9 mouse cellular contexts compared by ENCODE assay signal in the genomic region with DNA sequence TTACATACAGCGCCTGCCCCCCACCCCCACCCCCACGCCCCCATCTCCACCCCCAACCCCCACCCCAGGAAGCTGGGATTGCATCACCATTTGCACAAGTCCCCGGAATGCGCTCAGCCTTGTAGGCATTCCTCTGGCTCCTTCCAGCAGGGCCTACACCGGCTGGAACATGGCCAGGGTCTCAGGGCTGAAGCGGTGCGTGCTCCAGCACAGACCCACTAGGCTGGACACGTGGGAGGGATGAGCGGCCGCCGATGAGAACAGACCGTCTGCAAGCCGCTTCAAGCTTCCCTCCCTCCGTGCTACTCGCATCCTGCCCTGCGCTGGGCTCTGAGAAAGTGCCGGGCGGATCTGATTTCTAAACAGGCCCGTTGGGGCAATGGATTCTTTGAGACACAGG. TPM values are rescaled to one million over a fixed set of nuclear protein-coding genes. Genes with fewer than 3 reads are reported as not detected.
DNase-seq lines count a peak whose midpoint lies in the region; ATAC-seq lines count a peak whose summit lies in the region.
"Had no signal": no experiment of that assay in that cellular context is flagged by ENCODE, and none has a peak within 500 bp of the region (broad histone marks: within the 10 kb centered on the region; RNA-seq: fewer than 3 reads in every experiment).

No protein-coding gene starts in this region.

- no peaks in the 10 kb centered on the region for H3K9me3 ChIP-seq in intestine, embryonic 16.5 days (ENCODE audit: control insufficient read depth, low read length)
- H3K9me3 ChIP-seq in liver, embryonic 15.5 days (replicated peaks) = no peaks in the 10 kb centered on the region
- no peaks in the 10 kb centered on the region for H3K9me3 ChIP-seq in neural tube, embryonic 11.5 days (ENCODE audit: control insufficient read depth, low read length)

- H3K4me2 ChIP-seq in intestine, embryonic 16.5 days (ENCODE audit: low read depth, low read length) = peak overlapping the region; percentile 9; the same call in 1 of the 2 replicates
- peak overlapping the region; percentile 48; the same call in 1 of the 2 replicates for H3K4me2 ChIP-seq in liver, embryonic 15.5 days
- H3K4me2 ChIP-seq in neural tube, embryonic 11.5 days (ENCODE audit: low read depth) = peak overlapping the region; percentile 26; the same call in 1 of the 2 replicates

- DNase-seq in adrenal gland, adult (ENCODE audit: inconsistent age in 2 of 2, low spot score in 1 of 2) = peak; percentile 90 to 91
- DNase-seq in cerebellum, postnatal 36 days = peak; percentile 58 to 70
- DNase-seq in gastrocnemius, postnatal 4 days (ENCODE audit: low spot score in 2 of 2) = peak; percentile 61 to 79
- DNase-seq in neural tube, embryonic 11.5 days (ENCODE audit: low spot score) = peak; percentile 43
- DNase-seq in spleen, postnatal 36 days (ENCODE audit: low spot score in 2 of 2) = no peak
- no peak for DNase-seq in T-cell, adult 2 months (ENCODE audit: low spot score)

- H3K9ac ChIP-seq in intestine, embryonic 16.5 days (ENCODE audit: low read depth, low read length) = no peak overlapping the region
- no peak overlapping the region for H3K9ac ChIP-seq in liver, embryonic 15.5 days
- H3K9ac ChIP-seq in neural tube, embryonic 11.5 days (ENCODE audit: low read length) = 0 out of 2 replicates have a peak overlapping the region, but pooled peaks have one; percentile 11

- 0 out of 2 replicates have a peak overlapping the region, but pooled peaks have one; percentile 9 for H3K4me3 ChIP-seq in intestine, embryonic 16.5 days (ENCODE audit: low read length)
- 0 out of 2 replicates have a peak overlapping the region, but pooled peaks have one; percentile 8 for H3K4me3 ChIP-seq in liver, embryonic 15.5 days (replicated peaks)
- no peak overlapping the region for H3K4me3 ChIP-seq in neural tube, embryonic 11.5 days (ENCODE audit: low read depth, low read length)

- peaks cover 11% of the 10 kb centered on the region for H3K27me3 ChIP-seq in intestine, embryonic 16.5 days (replicated peaks; ENCODE audit: control insufficient read depth, insufficient read depth, low read length)
- H3K27me3 ChIP-seq in liver, embryonic 15.5 days = peaks cover 73% of the 10 kb centered on the region
- H3K27me3 ChIP-seq in neural tube, embryonic 11.5 days (ENCODE audit: control insufficient read depth, insufficient read depth, low read length) = no peaks in the 10 kb centered on the region

- peaks cover 8% of the 10 kb centered on the region; the same call in 1 of the 2 replicates for H3K4me1 ChIP-seq in intestine, embryonic 16.5 days (ENCODE audit: control insufficient read depth, insufficient read depth, low read length)
- peaks cover 17% of the 10 kb centered on the region for H3K4me1 ChIP-seq in liver, embryonic 15.5 days (replicated peaks)
- H3K4me1 ChIP-seq in neural tube, embryonic 11.5 days (ENCODE audit: control insufficient read depth, insufficient read depth, low read length) = no peaks in the 10 kb centered on the region

- H3K27ac ChIP-seq in intestine, embryonic 16.5 days (ENCODE audit: low read length) = no peak overlapping the region
- no peak overlapping the region for H3K27ac ChIP-seq in liver, embryonic 15.5 days (replicated peaks)
- no peak overlapping the region for H3K27ac ChIP-seq in neural tube, embryonic 11.5 days (ENCODE audit: low read depth, low read length)

- H3K36me3 ChIP-seq in intestine, embryonic 16.5 days (ENCODE audit: control insufficient read depth, insufficient read depth, low read length) = no peaks in the 10 kb centered on the region
- peaks cover 19% of the 10 kb centered on the region for H3K36me3 ChIP-seq in liver, embryonic 15.5 days (replicated peaks)
- no peaks in the 10 kb centered on the region for H3K36me3 ChIP-seq in neural tube, embryonic 11.5 days (ENCODE audit: control insufficient read depth, insufficient read depth, low read length)

- peak; percentile 70 for ATAC-seq in intestine, embryonic 16.5 days
- 0 out of 2 replicates have a peak, but pooled peaks have one; percentile 29 for ATAC-seq in liver, embryonic 15.5 days (ENCODE audit: insufficient read depth)
- no peak for ATAC-seq in neural tube, embryonic 11.5 days (ENCODE audit: insufficient read depth, low FRiP score, low TSS enrichment)

- whole genome bisulfite sequencing in intestine, embryonic 16.5 days = 4% methylated on average over 18 of the region's 19 CpGs
- WGBS in liver, embryonic 15.5 days (ENCODE audit: insufficient replicate concordance) = 8% methylated on average over 19 of the region's 19 CpGs
- WGBS in neural tube, embryonic 11.5 days = 5% methylated on average over 17 of the region's 19 CpGs

RNA-seq across cellular contexts. Expression of a gene that starts 18.2 kb away (rescaled TPM):
- 1 to 10 TPM; 3.9 to 4.1 TPM for total RNA-seq in gastrocnemius, postnatal 4 days (2021)
- 12.5 and 13.0 TPM in 2 replicates for polyA plus RNA-seq in intestine, embryonic 16.5 days (2015; fragmentation: Nextera tagmentation; extraction: Ambion mirVana)
- 8.2 and 10.5 TPM in 2 replicates for polyA plus RNA-seq in liver, embryonic 15.5 days (2015; fragmentation: Nextera tagmentation; extraction: Ambion mirVana)
- polyA plus RNA-seq in neural tube, embryonic 11.5 days (2014; fragmentation: Nextera tagmentation; extraction: Ambion mirVana) = 10.5 TPM in 2 replicates

RNA-seq across cellular contexts. Expression of a gene that starts 27.6 kb away (rescaled TPM):
- total RNA-seq in gastrocnemius, postnatal 4 days (2021) = not detected
- not detected in 2 replicates for polyA plus RNA-seq in intestine, embryonic 16.5 days (2015; fragmentation: Nextera tagmentation; extraction: Ambion mirVana)
- not detected in 2 replicates for polyA plus RNA-seq in liver, embryonic 15.5 days (2015; fragmentation: Nextera tagmentation; extraction: Ambion mirVana)
- polyA plus RNA-seq in neural tube, embryonic 11.5 days (2014; fragmentation: Nextera tagmentation; extraction: Ambion mirVana) = not detected in 2 replicates
- polyA plus RNA-seq: small intestine, adult 2 months had no signal

RNA-seq across cellular contexts. Expression of a gene that starts 42.3 kb away (rescaled TPM):
- total RNA-seq in gastrocnemius, postnatal 4 days (2021) = under 1 TPM in 1 of 2 experiments, not detected in 1; 0.54 TPM
- polyA plus RNA-seq in intestine, embryonic 16.5 days (2015; fragmentation: Nextera tagmentation; extraction: Ambion mirVana) = 2.6 and 8.1 TPM in 2 replicates
- 386 and 388 TPM in 2 replicates for polyA plus RNA-seq in liver, embryonic 15.5 days (2015; fragmentation: Nextera tagmentation; extraction: Ambion mirVana)
- polyA plus RNA-seq in neural tube, embryonic 11.5 days (2014; fragmentation: Nextera tagmentation; extraction: Ambion mirVana) = 15.8 and 15.9 TPM in 2 replicates
- polyA plus RNA-seq: small intestine, adult 2 months had no signal

Comparison
In these comparisons a context has a peak if more than half of its experiments do, and no peak if none do; other contexts are left out.
1. DNase-seq: peak in adrenal gland, adult (2 of 2), cerebellum, postnatal 36 days (2 of 2), gastrocnemius, postnatal 4 days (2 of 2) and neural tube, embryonic 11.5 days (single experiment); none in spleen, postnatal 36 days (0 of 2) and T-cell, adult 2 months (single experiment).
2. RNA of a gene that starts 42.3 kb away (polyA plus RNA-seq): 386 to 388 TPM in liver, embryonic 15.5 days; 15.8 to 15.9 TPM in neural tube, embryonic 11.5 days and 2.6 to 8.1 TPM in intestine, embryonic 16.5 days; every median in the first group is over 10 times any median in the second.
3. Peak in every context shown above with its lines, with median percentiles within 50 percentile points of each other: H3K4me2 ChIP-seq.